Mouse (Mus musculus) embryonic facial prominence, embryonic 14.5 days (tissue): ENCODE results near the gene March7. TPM values are rescaled to one million over a fixed set of nuclear protein-coding genes. Genes with fewer than 3 reads are reported as not detected.

Experiments
- ATAC-seq: fragments of 200-750 bp; cut with Nextera tagmentation; 2 replicates; pipeline ENCODE4 v1.8.0; 2017; ENCODE audit warnings: low read depth, moderate number of reproducible peaks, moderate TSS enrichment
- DNase-seq: peaks from one replicate; pipeline ENCODE4 v3.0.0-alpha.2; 2015; ENCODE audit warnings: low spot score
- H3K27ac ChIP-seq: fragments of 300-500 bp; sonication (generic); replicated peaks from 2 replicates; pipeline ENCODE4 v1.5.1; 2014; ENCODE audit warnings: low read depth, mild to moderate bottlenecking, low read length, moderate library complexity
- H3K27me3 ChIP-seq: fragments of 300-500 bp; sonication (generic); replicated peaks from 2 replicates; pipeline ENCODE4 v1.6.1; 2014; ENCODE audit warnings: low read length; ENCODE audit not compliant: control insufficient read depth, insufficient read depth
- H3K36me3 ChIP-seq: fragments of 300-500 bp; sonication (generic); 2 replicates; pipeline ENCODE4 v1.6.1; 2014; ENCODE audit warnings: low read length, mixed read lengths; ENCODE audit not compliant: control insufficient read depth, insufficient read depth
- H3K4me1 ChIP-seq: fragments of 300-500 bp; sonication (generic); 2 replicates; pipeline ENCODE4 v1.6.1; 2014; ENCODE audit warnings: antibody characterized with exemption, low read length; ENCODE audit not compliant: control insufficient read depth, insufficient read depth
- H3K4me2 ChIP-seq: fragments of 300-500 bp; sonication (generic); 2 replicates; pipeline ENCODE4 v1.6.1; 2014; ENCODE audit warnings: low read depth, mild to moderate bottlenecking, low read length, moderate library complexity, mixed read lengths
- H3K4me3 ChIP-seq: fragments of 300-500 bp; sonication (generic); 2 replicates; pipeline ENCODE4 v1.5.1; 2014; ENCODE audit warnings: low read depth, mild to moderate bottlenecking, low read length
- H3K9ac ChIP-seq: fragments of 300-500 bp; sonication (generic); 2 replicates; pipeline ENCODE4 v1.6.1; 2014; ENCODE audit warnings: low read depth, mild to moderate bottlenecking, low read length, moderate library complexity, mixed read lengths
- H3K9me3 ChIP-seq: fragments of 300-500 bp; sonication (generic); 2 replicates; pipeline ENCODE4 v1.6.1; 2016; ENCODE audit warnings: low read length; ENCODE audit not compliant: control insufficient read depth
- WGBS: fragments of 180-500 bp; shearing (Covaris S2); extraction: QIAGEN DNeasy Blood & Tissue Kit; methylation state at CpG from one replicate; pipeline ENCODE4 v1.1.7; 2014; 5-methylcytosine and 5-hydroxymethylcytosine counted together
- polyA plus RNA-seq: library from polyadenylated mRNA; unstranded; fragments of >200 nt; fragmentation: Nextera tagmentation; extraction: Ambion mirVana; gene quantifications from 2 replicates; pipeline ENCODE4 v1.2.1, GENCODE M21; 2014

The March7 gene
- polyA plus RNA-seq, 1 experiment from 2014 or later = 65.7 TPM

DNA sequence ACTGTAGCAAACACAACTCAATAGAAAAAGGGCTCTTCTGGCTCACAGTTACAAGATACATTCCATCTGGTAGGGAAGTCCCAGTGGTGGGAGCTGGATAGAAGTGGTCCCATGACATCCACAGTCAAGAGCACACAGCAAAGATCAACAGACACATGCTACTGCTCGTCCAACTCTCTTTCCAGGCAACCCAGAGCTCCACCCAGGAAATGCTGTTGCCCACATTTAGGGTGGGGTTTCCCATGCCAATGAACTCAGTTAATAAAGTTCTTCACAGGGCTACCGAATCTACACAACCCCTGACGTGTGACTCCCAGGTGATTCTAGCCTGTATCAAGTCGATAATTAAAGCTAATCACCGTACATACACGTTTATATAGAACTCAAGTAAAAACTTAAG is 5.5 kb upstream of the March7 start:
- H3K9ac ChIP-seq = no peak overlapping the region
- H3K9me3 ChIP-seq = no peaks in the 10 kb centered on the region
- H3K27ac ChIP-seq = no peak overlapping the region
- H3K4me1 ChIP-seq = peaks cover 5% of the 10 kb centered on the region; the same call in 1 of the 2 replicates
- WGBS = 86% methylated on average over 6 of the region's 6 CpGs
- no peaks in the 10 kb centered on the region for H3K27me3 ChIP-seq
- DNase-seq (no peak), ATAC-seq (no peak)
- H3K36me3 ChIP-seq = peaks cover 23% of the 10 kb centered on the region
- H3K4me3 ChIP-seq = no peak overlapping the region
- H3K4me2 ChIP-seq = no peak overlapping the region

DNA sequence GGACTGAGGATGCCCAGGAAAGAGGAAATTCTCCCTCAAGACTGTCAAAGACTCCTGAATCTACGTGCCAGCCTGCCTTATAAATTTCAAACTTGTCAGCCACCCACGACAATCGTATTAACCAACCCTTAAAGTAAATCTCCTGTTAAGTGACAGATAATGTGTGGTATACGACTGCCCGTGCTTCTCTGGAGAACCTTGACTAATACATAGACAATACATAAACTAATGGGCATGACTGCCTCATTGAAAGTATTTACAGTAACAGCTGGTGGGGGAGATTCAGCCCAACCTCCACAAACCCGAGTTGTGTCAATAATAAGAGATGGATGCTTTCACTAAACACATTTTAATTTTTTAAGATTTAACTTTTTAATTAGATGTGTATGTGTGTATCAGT is 3.9 kb upstream of the March7 start:
- peaks cover 6% of the 10 kb centered on the region for H3K4me1 ChIP-seq
- no peaks in the 10 kb centered on the region for H3K9me3 ChIP-seq
- no peak overlapping the region for H3K27ac ChIP-seq
- DNase-seq = no peak
- 69% methylated on average over 6 of the region's 6 CpGs for WGBS
- no peak overlapping the region for H3K4me3 ChIP-seq
- H3K9ac ChIP-seq = no peak overlapping the region
- H3K4me2 ChIP-seq = no peak overlapping the region
- H3K27me3 ChIP-seq = no peaks in the 10 kb centered on the region
- peaks cover 23% of the 10 kb centered on the region for H3K36me3 ChIP-seq
- ATAC-seq = no peak

DNA sequence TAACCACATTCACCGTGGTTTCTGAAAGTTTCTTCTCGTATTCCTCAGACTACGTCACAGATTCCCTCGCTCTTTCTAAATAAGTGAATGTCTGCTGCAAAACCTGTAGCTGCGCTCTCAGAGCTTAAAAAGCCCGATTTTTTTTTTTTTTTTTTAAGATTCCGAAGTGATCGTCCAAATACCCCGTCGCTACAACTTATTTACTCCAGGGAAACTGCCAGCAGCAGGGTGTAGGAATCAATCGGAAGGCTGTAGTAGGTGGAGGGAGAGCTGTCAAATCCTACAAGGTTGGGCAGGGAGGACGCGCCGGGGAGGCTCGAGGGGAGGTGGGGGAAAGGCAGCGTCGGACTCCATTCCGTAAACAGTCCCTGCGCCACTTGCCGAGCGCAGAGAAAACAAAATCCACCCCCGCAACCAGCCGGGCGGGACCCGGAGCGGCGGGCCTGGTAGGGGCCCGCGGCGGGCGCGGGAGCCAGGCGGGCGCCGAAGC is 520 bp upstream of the March7 start:
- WGBS = 0% methylated on average over 20 of the region's 35 CpGs

DNA sequence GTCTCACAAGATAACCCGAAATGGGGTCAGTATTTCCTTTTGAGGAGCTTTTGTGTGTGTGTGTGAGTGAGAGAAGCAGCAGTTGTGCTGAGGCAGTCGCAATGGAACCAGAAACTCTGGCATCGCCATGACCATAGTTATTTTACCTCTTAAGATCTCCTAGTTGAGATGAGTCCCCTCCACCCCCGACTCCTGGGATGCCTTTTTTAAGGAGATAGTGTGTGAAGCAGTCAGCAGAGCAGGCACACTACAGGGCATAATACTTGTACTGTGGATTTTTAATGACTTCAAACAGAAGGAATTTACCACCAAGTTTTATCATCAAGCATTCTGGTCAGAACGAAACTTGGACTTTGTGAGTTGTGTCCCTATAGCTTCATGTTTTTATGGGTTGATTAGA is 1.1 kb downstream of the March7 start:
- Histone ChIP-seq H3K4me3 (peak overlapping the region; percentile 90), H3K4me2 (peak overlapping the region; percentile 90), H3K27me3 (no peaks in the 10 kb centered on the region), H3K4me1 (peaks cover 34% of the 10 kb centered on the region), H3K9ac (peak overlapping the region; percentile 97), H3K9me3 (no peaks in the 10 kb centered on the region), H3K27ac (no peak overlapping the region), H3K36me3 (peaks cover 29% of the 10 kb centered on the region)
- DNase-seq = no peak
- 12% methylated on average over 5 of the region's 5 CpGs for WGBS
- ATAC-seq = no peak

More for the DNA sequence above, 520 bp upstream of the March7 start:
- H3K4me1 ChIP-seq = peaks cover 27% of the 10 kb centered on the region
- H3K27ac ChIP-seq = peak overlapping the region; percentile 91
- H3K4me3 ChIP-seq = peak overlapping the region; percentile 90
- peaks cover 33% of the 10 kb centered on the region for H3K36me3 ChIP-seq
- H3K4me2 ChIP-seq = peak overlapping the region; percentile 90
- DNase-seq = peak; percentile 70
- H3K9me3 ChIP-seq = no peaks in the 10 kb centered on the region
- peak; percentile 53 for ATAC-seq
- H3K27me3 ChIP-seq = no peaks in the 10 kb centered on the region
- peak overlapping the region; percentile 97 for H3K9ac ChIP-seq

DNA sequence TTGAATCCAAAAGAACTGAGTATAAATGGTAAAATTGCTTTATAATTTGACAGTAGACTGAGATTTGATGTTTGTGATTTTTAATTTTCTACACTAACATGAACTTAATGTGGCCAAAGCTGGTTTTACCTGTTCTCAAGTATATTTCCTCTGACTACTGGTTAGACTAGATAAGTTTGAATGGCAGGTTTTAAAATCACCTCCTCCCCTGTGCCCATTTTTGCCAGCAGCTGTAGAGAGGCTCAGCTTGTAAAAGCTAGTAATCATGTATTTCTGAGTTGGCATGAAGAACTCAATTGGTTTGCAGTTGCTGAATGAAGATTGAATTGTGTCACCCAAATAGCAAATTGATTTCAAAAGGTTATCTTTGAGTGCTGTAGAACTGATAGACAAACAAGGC is 2.8 kb downstream of the March7 start:
- no peaks in the 10 kb centered on the region for H3K9me3 ChIP-seq
- ATAC-seq (no peak), DNase-seq (peak; percentile 43)
- H3K27ac ChIP-seq = no peak overlapping the region
- H3K36me3 ChIP-seq = peaks cover 35% of the 10 kb centered on the region
- H3K27me3 ChIP-seq = no peaks in the 10 kb centered on the region
- no peak overlapping the region for H3K9ac ChIP-seq
- no peak overlapping the region for H3K4me3 ChIP-seq
- peaks cover 34% of the 10 kb centered on the region for H3K4me1 ChIP-seq
- no peak overlapping the region for H3K4me2 ChIP-seq

DNA sequence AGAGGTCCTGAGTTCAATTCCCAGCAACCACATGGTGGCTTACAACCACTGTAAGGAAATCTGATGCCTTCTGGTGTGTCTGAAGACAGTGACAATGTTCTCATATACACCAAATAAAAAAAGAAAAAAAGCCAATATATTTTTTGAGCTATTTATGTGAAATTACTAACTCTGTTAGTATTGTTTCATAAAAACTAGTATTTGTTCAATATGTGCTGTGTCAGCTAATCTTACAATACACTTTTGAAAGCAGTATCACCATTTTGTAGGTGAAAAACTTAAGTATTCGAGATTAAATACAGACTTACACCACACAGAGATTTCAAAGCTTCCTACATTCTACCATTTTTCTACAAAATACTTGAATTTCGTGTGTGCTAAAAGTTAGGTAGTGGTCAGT is 5.0 kb downstream of the March7 start:
- H3K4me2 ChIP-seq = no peak overlapping the region
- H3K9me3 ChIP-seq = no peaks in the 10 kb centered on the region
- WGBS = 90% methylated on average over 2 of the region's 2 CpGs
- no peak overlapping the region for H3K4me3 ChIP-seq
- no peak overlapping the region for H3K27ac ChIP-seq
- no peaks in the 10 kb centered on the region for H3K27me3 ChIP-seq
- peaks cover 29% of the 10 kb centered on the region for H3K4me1 ChIP-seq
- DNase-seq (no peak), ATAC-seq (no peak)
- H3K9ac ChIP-seq = no peak overlapping the region
- peaks cover 35% of the 10 kb centered on the region for H3K36me3 ChIP-seq

DNA sequence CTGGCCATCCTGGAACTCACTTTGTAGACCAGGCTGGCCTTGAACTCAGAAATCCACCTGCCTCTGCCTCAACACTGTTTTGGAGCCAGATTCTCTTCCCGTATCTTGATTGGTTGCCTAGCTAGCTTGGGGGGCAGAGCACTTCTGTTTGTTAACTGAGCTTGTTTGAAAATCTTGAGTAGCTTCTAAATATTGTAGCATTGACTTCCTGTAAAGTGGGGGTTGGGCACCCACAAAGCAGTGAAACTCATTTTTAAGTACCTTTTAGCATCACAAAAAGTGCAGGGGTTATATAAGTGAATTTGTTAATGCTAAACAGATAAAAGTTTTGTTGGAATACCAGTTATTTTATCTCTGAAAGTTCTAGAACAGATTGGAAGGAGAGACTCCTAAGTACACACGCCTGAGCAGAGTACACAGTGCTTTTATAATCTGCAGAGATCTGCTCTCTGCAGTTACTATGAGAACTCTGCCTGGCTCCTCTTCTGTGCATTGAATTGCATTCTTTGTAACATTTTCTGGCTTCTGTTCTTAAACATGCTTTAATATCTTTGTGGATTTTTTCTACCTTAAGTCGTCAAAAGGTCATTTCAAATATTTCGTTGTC is 7.0 kb downstream of the March7 start:
- DNase-seq = no peak
- H3K4me3 ChIP-seq = no peak overlapping the region
- H3K36me3 ChIP-seq = peaks cover 29% of the 10 kb centered on the region
- no peak overlapping the region for H3K9ac ChIP-seq
- H3K27me3 ChIP-seq = no peaks in the 10 kb centered on the region
- no peak for ATAC-seq
- H3K27ac ChIP-seq = no peak overlapping the region
- no peaks in the 10 kb centered on the region for H3K9me3 ChIP-seq
- 83% methylated on average over 4 of the region's 4 CpGs for WGBS
- no peak overlapping the region for H3K4me2 ChIP-seq
- H3K4me1 ChIP-seq = peaks cover 22% of the 10 kb centered on the region

DNA sequence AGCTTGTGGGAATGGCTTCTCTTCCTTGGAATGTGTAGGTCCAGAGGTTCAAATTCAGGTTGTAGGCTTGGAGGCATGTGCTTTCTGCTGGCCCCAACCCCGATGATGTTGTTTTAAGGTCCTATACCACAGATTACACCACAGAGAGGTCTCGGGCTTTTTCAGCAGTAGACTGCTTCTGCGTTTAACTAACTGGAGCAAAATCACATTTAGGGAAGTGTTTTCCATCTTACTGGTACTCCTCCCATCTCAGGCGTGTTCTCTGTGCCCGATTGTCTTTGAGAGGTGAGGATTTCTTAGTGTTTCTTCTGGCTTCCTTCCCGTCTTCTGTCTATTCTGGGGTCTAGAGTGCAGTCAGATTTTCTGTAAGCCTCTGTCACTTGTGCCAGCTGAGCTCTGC is 7.9 kb downstream of the March7 start:
- Histone ChIP-seq H3K4me3 (no peak overlapping the region), H3K9ac (no peak overlapping the region), H3K4me1 (peaks cover 19% of the 10 kb centered on the region), H3K9me3 (no peaks in the 10 kb centered on the region), H3K36me3 (peaks cover 26% of the 10 kb centered on the region), H3K27ac (no peak overlapping the region), H3K27me3 (no peaks in the 10 kb centered on the region), H3K4me2 (no peak overlapping the region)
- 77% methylated on average over 6 of the region's 6 CpGs for WGBS
- ATAC-seq (no peak), DNase-seq (no peak)

DNA sequence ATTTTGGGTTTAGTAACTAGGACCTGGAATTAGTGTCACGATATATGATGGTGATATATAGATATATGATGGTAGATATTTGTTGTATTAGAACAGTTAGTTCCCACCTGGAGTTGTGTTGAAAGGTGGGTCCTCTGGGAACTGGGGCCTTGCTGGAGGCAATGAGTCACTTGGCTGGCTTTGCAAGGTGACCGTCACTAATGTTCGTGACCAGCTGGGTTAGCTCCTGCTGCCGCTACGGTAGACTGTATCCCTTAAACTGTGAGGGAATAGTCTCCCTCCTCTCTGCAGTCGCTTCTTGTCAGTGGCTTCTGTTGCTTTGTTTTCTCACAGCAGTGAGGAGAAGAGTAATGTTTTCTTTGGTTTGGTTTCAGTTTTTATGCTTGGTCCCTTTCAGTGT is 11.5 kb downstream of the March7 start:
- Histone ChIP-seq H3K4me3 (no peak overlapping the region), H3K9me3 (no peaks in the 10 kb centered on the region), H3K4me2 (no peak overlapping the region), H3K4me1 (peaks cover 3% of the 10 kb centered on the region), H3K27ac (no peak overlapping the region), H3K27me3 (no peaks in the 10 kb centered on the region), H3K36me3 (peaks cover 3% of the 10 kb centered on the region; the same call in 1 of the 2 replicates), H3K9ac (no peak overlapping the region)
- WGBS = 59% methylated on average over 6 of the region's 6 CpGs
- ATAC-seq (no peak), DNase-seq (no peak)
